Mouse (Mus musculus) kidney, adult 9 months (tissue): ENCODE data around the gene St3gal3.

ENCODE experiments used
- DNase-seq: peaks from one replicate; pipeline ENCODE4 v3.0.0; 2022

St3gal3 gene

DNA sequence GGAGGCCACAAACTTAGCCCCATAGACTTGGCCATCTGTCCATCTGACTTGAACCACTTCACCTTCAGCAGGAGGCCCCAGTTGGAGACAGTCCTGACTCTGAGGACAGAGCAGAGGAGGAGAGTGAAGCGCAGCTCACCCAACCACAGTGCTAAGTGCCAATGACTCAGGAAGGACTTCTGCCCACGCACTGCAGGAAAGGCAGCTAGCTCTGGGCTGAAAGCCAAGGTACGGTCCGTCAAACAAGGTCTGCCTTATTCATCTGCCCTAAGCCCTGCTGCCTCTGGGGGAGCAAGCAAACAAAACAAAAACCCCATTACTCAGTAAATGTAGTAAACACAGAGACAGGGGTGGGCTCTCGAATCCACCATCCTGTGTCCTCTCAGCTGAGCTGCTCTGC lies 4.2 kb upstream of the St3gal3 start:
- DNase-seq, result peak; percentile 91

DNA sequence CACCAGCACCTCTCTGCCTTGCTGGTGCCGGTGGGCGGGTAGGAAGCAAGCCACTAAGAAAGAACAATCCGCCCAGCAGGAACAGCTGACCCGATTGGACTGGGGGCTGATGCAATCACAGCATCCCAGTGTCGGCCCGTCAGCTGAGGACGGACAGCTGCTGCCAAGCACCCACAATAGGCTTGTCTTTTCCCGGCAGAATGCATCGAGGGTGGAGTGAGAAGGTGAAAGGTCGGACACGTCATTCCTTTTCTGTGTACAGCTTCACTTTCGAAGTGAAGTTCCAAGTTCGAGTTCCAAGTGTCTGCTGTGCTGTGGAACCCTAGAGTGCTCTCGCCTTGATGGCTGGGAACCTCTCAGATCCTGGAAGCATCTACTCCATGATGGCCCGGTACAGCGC lies 3.1 kb upstream of the St3gal3 start:
- no peak for DNase-seq

DNA sequence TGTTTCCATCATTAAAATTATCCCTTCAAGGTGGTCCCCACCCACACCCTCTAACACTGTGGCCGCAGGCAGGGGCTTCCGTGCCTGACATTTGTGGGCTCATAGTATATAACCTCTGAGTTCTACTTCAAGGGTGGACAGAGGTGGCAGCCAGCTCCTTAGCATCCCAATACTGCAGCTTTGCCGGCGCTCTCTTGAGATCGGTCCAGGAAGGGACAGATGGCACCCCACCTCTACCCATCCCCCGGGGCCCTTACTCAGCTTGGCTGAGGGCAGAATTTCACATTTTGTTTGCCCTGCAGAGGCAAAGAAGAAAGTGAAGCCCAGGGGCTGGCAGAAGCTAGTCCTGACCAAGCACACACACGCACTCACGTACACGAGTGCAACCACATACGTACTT lies 2.6 kb upstream of the St3gal3 start:
- no peak for DNase-seq

DNA sequence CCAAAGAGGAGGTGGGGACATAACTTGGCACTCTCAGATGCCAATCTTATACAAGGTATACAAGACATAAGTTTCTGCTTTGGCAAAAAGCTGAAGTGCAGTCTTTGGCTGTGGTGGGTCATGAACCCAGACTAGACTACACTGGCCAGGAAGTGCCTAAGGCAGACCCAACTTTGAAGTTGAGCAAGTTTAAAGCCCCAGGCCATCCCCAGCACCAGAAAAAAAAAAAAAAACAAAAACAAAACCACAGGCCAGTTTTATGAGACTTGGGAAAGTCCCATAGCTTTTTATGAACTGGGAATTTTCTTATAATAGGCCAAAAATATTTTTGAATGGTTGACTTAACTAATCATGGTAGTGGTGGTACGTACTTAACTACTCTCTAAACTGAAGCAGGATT lies 700 bp upstream of the St3gal3 start:
- DNase-seq, result no peak

DNA sequence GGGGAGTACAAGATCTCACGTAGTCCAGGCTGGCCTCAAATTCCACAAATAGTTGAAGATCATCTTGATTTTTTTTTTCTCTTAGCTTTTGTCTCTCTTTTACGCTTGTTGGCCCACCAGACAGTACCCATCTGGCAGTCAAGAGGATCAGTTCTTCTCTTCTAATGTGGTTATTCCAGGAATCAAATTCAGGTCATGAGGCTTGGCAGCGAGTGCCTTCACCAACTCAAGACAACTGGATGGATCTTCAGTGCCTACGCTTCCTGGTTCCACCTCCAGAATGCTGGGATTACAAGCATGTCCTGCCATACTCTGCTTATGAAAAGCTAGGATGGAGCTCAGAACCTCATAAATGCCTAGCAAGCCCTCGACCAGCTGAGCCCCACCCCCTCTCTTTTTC lies 3.4 kb downstream of the St3gal3 start:
- DNase-seq, result no peak

DNA sequence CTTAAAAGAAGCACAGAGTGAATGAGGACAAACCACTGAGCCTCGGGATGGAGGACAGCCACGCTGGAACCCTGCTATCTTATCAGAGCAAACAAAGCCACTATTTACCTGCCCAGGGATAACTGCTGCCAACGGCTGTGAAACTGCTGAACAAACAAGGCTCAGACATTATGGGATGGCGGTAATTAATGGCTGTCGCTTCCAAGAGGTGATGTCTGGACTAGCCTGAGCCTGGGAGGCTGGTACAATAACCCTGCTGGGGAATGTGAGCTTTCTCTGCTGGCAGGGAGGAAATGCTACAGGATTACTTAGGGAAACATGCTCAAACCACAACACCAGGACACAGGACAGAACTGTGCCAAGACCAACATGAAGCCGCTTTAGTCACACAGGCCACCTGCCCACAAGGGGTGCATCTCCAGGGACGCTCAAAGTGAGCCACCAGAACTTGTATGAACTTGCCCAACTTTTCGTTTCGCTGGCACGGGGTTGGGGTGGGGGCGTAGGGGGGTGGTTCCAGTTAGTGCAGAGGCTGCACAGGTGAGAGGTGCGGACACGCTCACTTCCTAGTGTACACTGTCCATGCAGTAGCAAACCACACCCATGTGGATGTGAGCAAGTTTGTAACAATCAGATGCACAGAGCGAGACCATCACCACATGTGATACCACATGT lies 11.5 kb downstream of the St3gal3 start:
- DNase-seq, result no peak

DNA sequence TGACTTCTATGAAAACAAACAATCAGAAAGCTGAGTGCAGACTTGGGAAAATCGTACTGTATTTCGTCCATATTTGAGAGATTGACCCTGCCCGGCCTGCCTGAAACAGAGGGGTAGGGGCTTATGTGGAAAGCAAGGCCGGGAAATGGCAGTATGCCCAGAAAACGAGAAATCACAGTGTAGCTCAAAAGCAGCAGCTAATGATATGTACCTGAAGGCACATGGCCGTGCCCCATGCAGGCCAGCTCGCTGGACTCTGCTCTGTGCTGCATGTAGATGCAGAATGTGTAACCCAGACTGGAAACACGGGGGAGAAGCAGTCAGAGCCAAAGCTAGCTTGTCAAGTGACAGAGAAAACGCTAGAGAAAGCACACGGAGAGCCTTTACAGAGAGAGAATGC lies 12.6 kb downstream of the St3gal3 start:
- DNase-seq, result peak; percentile 63

DNA sequence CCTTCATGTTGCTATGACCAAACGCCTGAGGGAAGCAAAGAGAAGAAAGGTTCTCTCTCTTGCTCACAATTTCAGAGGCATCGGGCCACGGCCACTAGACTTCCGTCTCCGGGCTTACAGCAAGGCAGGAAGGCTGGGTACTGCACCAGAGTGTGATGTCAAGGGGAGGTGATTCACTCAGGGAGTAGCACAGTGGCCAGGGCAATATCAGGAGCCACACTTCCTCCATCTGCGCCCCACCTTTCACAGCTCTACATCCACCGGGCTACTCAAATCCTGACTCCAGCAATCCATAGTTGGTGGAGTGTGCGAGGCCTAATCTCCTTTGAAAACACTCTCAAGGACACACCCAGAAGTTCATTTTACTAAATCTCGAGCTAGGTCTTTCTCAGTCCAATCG lies 17.1 kb downstream of the St3gal3 start:
- DNase-seq, result no peak

DNA sequence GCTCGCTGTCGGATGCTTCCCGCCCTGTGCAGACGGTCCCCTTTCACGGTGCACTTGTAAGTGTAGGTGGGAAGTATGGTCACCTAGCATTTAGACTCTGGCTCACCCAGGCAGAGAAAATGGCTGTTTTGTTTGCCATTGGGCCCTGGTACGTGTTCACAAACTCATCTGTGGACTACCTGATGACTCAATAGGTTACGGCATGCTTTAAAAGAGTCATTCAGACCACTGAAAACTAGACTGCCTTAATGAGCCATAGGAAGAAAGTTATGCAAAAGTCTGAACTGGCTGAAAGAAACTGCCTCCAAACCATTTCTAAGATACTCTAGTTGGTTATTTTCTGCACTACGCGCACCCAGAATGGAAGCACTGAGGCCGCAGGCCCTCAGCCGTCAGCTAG lies 18.6 kb downstream of the St3gal3 start:
- no peak for DNase-seq

DNA sequence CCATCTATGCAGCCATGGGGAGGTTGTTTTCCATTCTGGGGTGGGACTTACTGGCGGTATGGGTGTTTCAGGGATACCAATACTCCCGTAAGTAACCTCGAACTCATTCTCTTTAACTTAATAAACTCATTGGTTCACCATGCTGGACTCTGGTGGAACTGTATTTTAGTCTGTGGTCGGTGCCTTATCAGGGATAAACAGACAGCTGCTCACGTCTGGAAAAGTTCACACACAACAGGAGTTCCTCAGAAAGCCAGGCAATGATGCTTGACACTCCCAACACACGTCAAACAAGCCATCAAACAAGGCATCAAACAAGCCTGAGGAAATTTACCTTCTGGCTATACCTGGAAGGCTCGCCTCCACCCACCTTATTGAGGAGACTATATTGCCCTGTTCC lies 19.6 kb downstream of the St3gal3 start:
- DNase-seq, result no peak

DNA sequence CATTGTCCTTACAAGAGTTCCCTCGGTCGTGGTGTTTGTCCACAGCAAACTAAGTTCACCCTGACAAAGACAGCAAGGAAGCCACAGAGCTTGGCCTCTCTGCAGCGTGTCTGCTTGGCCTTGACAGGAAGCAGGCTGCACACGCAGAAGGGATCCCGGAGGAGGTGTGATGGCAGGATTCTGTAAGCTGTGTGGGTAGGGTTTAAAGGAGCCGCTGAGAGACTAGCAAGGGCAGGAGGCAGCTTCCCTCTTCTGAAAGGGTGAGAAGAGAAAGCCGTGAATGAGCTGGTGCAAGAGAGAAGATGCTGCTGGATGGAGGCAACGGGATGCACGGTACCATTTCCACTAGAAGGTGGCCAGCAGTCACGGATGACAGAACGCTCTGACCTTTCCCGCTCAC lies 22.1 kb downstream of the St3gal3 start:
- DNase-seq, result no peak

DNA sequence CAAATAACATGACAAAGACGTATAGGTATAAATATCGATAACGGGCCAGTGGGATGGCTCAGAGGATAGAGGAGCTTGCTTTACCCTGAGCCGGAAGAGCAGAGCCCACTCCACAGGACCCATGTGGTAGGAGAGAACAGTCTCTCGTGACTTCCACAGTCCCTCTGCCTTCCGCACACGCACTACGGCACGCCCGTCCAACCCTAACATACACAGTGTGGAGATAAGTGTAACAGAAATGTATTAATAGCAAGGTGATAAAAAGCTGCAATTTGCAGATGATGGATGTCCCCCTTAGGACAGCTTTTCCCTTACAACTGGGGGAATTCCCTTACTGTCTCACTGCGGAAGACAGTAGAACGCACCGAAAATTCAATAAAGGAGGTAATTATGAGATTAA lies 25.1 kb downstream of the St3gal3 start:
- DNase-seq, result no peak

DNA sequence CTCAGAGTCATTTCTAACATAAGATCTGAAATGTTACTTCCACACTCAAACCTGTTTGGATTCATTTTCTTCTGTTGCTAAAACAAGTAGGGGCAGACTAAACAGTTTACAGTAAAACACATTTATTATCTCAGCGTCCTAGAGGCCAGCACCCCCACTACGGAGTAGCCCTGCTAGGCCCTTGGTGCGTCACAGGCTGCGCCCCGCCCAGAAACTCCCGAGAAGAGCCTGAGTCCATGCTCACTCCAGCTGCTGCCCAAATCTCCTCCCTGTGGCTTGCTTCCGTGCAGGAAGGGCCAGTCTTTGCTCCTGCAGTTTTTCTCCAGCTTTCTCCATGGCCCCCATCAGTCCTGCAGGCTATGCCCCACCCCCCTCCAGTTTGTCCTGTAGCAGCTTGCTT lies 25.9 kb downstream of the St3gal3 start:
- no peak for DNase-seq

DNA sequence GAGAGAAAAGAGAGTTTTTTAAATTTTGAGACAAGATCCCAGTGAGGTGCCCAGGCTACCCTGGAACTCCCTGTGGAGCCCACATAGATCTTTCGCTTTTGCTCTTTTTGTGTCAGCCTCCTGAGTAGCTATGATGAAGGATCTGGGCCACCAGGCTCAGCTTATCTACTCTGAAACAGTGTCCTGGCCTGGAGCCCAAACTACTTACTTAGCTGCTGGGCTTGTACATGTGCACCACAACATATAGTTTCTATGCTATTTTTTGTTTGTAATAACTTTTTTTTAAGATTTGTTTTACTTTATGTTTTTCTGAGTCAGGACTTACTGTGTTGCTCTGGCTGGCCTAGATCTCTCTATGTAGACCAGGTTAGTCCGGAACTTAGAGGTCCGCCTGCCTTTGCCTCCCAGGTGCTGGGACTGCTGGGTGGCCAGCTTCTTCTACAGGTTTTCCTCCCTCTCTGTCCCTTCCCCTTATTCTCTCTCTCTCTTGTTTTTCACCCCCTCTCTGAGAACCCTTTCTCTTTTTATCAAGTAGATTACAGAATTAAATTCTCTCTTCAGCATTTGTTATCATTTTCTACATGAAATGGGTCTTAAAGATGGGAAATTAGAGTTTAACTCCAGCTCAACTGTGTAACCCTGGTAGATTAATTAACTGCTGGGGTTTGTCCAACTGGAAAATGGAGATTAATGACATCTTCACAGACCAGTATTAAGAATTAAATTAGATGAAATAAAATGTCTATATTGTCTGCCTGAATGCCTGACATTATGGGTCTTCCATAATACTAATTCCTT lies 29.3 kb downstream of the St3gal3 start:
- no peak for DNase-seq

DNA sequence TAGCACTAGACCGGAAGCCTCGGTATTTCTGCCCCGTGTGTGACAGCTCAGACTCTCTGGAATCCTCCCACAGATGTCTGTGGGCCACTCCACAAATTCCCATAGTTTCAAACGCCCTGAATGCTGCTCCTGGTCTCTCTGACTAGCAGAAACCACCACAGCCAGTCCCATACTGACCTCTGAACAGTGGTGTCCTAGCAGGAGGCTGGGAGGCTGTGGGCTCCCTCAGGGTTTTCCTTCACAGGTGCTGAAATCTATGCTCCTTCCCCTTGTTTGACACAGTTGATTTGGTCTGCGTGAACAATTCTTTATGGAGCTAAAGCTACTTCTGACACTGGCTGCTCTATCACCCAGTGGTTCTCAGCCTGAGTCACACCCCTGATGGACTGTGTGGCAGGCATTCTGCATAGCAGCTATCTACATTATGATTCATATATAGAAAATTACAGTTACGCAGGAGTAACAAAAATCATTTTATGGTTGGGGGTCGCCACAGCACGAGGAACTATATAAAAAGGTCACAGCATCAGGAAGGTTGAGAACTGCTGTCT lies 31.4 kb downstream of the St3gal3 start:
- DNase-seq, result no peak

DNA sequence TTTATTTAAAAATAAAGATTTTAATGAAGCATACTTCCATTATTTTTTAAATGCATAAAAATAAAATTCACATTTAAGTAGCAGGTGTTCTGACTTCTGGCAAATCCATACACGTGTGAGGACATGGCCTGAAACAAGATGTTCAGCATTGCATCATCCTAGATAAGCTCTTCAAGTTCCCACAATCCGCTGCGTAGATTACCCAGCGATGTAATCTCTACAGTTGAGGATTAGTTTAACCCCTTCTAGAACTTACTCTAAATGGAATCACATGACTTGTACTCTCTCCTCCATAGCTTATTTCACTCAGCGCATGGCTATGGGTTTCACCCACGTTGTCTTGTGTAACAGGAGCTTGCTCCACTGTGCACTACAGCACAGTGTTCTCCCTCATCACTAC lies 33.2 kb downstream of the St3gal3 start:
- DNase-seq, result no peak

DNA sequence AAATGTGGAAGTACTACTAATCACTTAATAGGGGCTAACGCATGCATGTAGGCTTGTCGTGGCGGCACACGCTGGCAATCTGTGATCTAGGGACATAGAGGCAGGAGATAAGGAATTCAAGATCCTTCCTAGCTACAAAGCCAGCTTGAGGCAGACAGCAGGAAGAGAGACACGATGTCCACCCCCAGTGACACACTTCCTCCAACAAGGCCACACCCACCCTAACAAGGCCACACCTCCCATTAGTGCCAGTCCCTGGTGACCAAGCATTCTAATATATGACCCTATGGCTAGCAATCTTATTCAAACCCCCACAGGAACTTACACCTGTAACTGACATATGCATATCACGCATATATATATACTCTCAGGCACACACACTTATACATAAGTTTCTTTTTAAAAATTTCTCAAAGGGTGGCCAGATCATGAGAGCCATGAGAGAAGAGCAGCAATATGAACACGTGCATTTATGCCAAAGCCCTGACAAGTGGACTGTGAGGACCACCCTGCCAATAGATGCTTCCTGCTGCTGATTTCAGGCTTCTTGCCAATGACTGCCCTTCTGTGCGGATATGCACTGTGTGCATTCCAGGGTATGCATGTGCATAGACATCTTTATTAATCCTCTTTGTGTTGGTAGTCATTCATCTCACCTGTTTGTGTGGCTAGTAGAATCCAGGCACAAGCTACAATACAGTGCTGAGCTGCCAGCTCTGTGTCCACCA lies 34.9 kb downstream of the St3gal3 start:
- DNase-seq, result no peak

DNA sequence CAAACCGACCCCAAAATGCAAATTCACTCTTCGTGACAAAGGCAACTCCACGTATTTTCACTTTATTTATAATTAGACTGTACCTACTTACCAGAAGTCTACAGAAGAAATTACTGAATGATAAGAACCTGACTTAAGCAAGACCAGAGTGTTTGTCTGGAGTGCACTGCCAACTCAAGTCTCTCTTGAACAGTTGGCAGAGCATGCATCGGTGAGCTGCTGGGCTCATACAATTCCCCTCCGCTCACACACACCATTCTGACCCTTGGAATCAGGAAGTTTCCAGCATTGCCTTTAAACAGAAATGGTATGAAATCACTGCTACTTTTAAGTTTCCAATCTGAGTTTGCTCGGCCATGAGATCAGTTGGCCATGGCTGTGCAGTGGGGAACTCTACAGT lies 36.1 kb downstream of the St3gal3 start:
- peak; percentile 25 for DNase-seq

DNA sequence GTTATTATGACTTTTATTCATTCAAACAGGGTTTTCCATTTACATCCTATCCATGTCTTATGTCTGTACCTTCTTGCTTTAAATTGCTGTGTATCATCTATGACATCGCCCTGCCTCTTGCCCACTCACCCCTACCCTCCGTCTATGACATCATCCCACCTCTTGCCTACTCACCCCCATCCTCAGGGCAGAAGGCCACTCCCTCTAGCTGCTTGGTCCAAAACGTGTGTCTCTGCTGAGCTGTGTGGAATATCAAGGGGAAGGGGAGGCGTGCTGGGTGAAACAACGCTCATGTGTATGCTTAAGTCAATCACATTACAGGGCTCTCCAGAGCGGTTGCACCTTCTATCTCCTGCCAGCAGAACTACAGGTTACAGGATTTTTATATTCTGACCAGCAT lies 38.6 kb downstream of the St3gal3 start:
- DNase-seq, result no peak

DNA sequence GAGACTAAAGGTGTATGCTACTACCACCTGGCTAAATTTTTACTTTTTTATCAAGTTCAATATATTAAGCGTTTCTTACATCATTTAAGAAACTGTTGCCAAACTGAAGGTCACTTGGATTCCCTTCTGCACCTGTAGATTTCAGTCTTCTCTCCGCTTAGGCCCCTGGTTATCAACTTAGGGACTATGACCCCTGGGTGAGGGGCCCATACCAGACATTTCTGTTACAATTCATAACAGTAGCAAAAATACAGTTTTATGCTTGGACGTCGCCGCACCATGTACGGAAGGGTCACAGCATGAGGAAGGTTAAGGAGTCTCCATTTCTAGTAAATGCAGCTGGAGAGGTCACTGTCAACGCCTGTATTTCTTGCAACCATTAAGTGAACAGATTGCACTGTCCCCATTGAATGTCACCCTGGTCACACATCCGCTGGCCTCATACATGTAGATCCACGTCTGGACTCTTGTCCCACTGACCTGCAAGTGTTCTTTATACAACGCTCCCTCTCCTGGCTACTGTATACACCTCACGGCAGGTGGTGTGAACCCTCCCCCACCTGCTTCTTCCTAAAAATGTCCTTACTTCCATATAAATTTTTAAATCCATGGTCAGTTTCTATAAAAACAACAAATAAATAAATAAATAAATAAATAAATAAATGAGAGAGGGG lies 41.8 kb downstream of the St3gal3 start:
- DNase-seq, result no peak

DNA sequence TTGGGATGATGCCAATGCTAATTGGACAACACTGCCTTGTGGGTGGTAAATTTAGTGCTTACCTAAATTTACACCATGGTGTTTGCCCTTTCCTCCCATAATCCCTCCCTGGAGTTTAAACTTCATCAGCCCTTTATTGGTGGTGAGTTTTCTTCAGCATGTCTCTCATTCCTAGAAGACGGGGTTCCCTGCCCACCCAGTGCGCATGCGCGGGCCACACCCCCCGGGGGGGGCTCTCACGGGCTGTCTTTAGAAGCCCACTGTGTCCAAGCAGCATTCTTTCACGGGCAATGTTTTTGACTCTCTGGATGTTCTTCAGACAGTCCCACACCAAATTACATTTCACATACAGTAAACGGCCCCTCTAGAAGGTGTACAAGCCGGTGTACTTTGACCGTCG lies 44.3 kb downstream of the St3gal3 start:
- DNase-seq, result no peak

DNA sequence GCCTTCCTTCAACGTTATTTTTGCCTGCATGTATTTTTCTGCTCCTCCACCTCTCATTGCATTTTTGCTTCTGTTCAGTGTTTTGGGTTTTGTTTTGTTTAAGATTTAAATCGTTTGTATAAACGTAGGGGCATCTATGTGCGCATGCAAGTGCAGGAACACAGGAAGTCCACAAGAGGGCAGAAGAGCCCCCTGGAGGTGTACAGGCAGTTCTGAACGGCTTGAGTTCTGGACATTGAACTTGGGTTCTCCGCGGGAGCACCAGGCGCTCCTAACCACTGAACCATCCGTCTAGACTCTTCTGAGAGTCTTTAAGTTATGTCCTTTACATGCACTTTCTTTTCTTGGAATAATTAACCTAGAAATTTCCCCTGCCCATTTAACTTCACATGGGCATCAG lies 44.8 kb downstream of the St3gal3 start:
- DNase-seq, result peak; percentile 72

DNA sequence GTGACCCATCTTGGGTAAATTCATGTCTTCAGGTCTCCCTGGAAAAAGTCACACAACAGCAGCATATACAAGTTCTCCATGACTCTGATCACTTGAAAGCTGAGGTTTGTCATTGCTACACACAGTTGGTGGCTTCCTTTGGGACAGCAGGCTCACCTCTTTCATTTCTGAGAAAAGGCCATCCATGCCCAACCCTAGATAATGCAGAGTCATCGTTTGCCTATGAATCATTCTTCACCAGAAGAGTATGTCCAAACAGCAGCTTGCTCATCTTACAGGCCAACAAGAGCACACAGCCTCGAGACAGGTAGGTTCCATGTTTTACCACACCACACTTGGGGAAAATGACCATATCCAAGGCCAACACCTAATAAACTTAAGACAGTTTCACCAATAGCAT lies 45.9 kb downstream of the St3gal3 start:
- DNase-seq, result no peak
